Mouse (Mus musculus) CH12.LX (cell line): ENCODE results near the gene Sae1.

Source experiments
- CTCF ChIP-seq, 2 experiments: IDR thresholded peaks in 1 of 2; conservative IDR thresholded peaks in 1 of 2; 2 replicates each; pipeline ENCODE4 v1.5.1; 2011 to 2012; ENCODE audit warnings: low read depth in 2 of 2, low read length in 2 of 2, improper control_type of control experiment in 1 of 2, inconsistent platforms in 1 of 2, mild to moderate bottlenecking in 1 of 2, moderate library complexity in 1 of 2
- EP300 ChIP-seq: IDR thresholded peaks from 2 replicates; pipeline ENCODE4 v1.6.1; 2011; ENCODE audit warnings: low read length, improper control_type of control experiment
- GABPA ChIP-seq: IDR thresholded peaks from 2 replicates; pipeline ENCODE4 v1.6.1; 2012; ENCODE audit warnings: low read depth, low read length, improper control_type of control experiment, inconsistent platforms; ENCODE audit not compliant: insufficient replicate concordance
- KAT2A ChIP-seq: IDR thresholded peaks from 2 replicates; pipeline ENCODE4 v1.6.1; 2012; ENCODE audit warnings: low read length, improper control_type of control experiment, inconsistent platforms; ENCODE audit not compliant: insufficient replicate concordance

- no peak for TF ChIP-seq GABPA
- no peak for TF ChIP-seq KAT2A
- TF ChIP-seq CTCF (conservative IDR thresholded peaks at IDR 0.05 in 1 of 2, IDR thresholded peaks at IDR 0.05 in 1 of 2; ENCODE audit: low read depth in 2 of 2, low read length in 2 of 2): no peak
- no peak for TF ChIP-seq EP300
These were observed 116.5 kb downstream of the Sae1 start for GRCm38 (mm10) chr7:16271139-16271538.
